Mouse (Mus musculus) megakaryocyte, embryonic 14.5 days (primary cell): Measurements from ENCODE around the gene Myo1e.

ENCODE experiments used
- FLI1 ChIP-seq: IDR thresholded peaks from 2 replicates; pipeline ENCODE4 v1.6.1; 2012; ENCODE audit warnings: low read length, inconsistent platforms, mixed read lengths
- GATA1 ChIP-seq: IDR thresholded peaks from 3 replicates; pipeline ENCODE4 v1.6.1; 2012; ENCODE audit warnings: mixed read lengths, low read length, inconsistent platforms, borderline replicate concordance

- TF ChIP-seq FLI1: no peak
- TF ChIP-seq GATA1: no peak
These were observed 56.0 kb downstream of the Myo1e start for GRCm38 (mm10) chr9:70263134-70263533.
